Mouse (Mus musculus): ENCODE data around the gene Atp1a2.

Atp1a2 gene

GRCm38 (mm10) chr1:172297611-172298537 lies at the start of gene Atp1a2:
Atp1a2 (minus strand) TSS chr1:172298064.
- DNase-seq (ENCODE audit: extremely low spot score, low read depth, low spot score): no peak

- DNase-seq (ENCODE audit: extremely low spot score, low read depth, low spot score): no peak
Measured at GRCm38 (mm10) chr1:172347382-172347781, 49.5 kb upstream of the Atp1a2 start.

GRCm38 (mm10) chr1:172346707-172347106 lies 48.8 kb upstream of the Atp1a2 start:
- no peak for DNase-seq (ENCODE audit: extremely low spot score, low read depth, low spot score)

GRCm38 (mm10) chr1:172344820-172345219 lies 47.0 kb upstream of the Atp1a2 start:
- DNase-seq (ENCODE audit: extremely low spot score, low read depth, low spot score): no peak

- no peak for DNase-seq (ENCODE audit: extremely low spot score, low read depth, low spot score)
Measured at GRCm38 (mm10) chr1:172343914-172344313, 46.0 kb upstream of the Atp1a2 start.

- DNase-seq (ENCODE audit: extremely low spot score, low read depth, low spot score): no peak
Measured at GRCm38 (mm10) chr1:172342729-172343128, 44.9 kb upstream of the Atp1a2 start.

GRCm38 (mm10) chr1:172341386-172341785 lies 43.5 kb upstream of the Atp1a2 start:
- no peak for DNase-seq (ENCODE audit: extremely low spot score, low read depth, low spot score)

GRCm38 (mm10) chr1:172340729-172341321 lies 43.0 kb upstream of the Atp1a2 start, which contains the start of gene Kcnj10:
Kcnj10 (plus strand) TSS chr1:172341210.
- no peak for DNase-seq (ENCODE audit: extremely low spot score, low read depth, low spot score)

- no peak for DNase-seq (ENCODE audit: extremely low spot score, low read depth, low spot score)
Measured at GRCm38 (mm10) chr1:172337411-172338185, 39.7 kb upstream of the Atp1a2 start.

- DNase-seq (ENCODE audit: extremely low spot score, low read depth, low spot score): no peak
Measured at GRCm38 (mm10) chr1:172335804-172336203, 37.9 kb upstream of the Atp1a2 start.

GRCm38 (mm10) chr1:172333512-172333911 lies 35.6 kb upstream of the Atp1a2 start:
- no peak for DNase-seq (ENCODE audit: extremely low spot score, low read depth, low spot score)

GRCm38 (mm10) chr1:172332925-172333324 lies 35.1 kb upstream of the Atp1a2 start:
- DNase-seq (ENCODE audit: extremely low spot score, low read depth, low spot score): no peak

GRCm38 (mm10) chr1:172331422-172331947 lies 33.6 kb upstream of the Atp1a2 start:
- DNase-seq (ENCODE audit: extremely low spot score, low read depth, low spot score): no peak

GRCm38 (mm10) chr1:172329616-172330015 lies 31.8 kb upstream of the Atp1a2 start:
- DNase-seq (ENCODE audit: extremely low spot score, low read depth, low spot score): no peak

GRCm38 (mm10) chr1:172329131-172329530 lies 31.3 kb upstream of the Atp1a2 start, which contains the start of gene Kcnj9:
Kcnj9 (minus strand) TSS chr1:172329318.
- no peak for DNase-seq (ENCODE audit: extremely low spot score, low read depth, low spot score)

- DNase-seq (ENCODE audit: extremely low spot score, low read depth, low spot score): no peak
Measured at GRCm38 (mm10) chr1:172328461-172328860, 30.6 kb upstream of the Atp1a2 start.

GRCm38 (mm10) chr1:172328041-172328440 lies 30.2 kb upstream of the Atp1a2 start:
- DNase-seq (ENCODE audit: extremely low spot score, low read depth, low spot score): no peak

GRCm38 (mm10) chr1:172327206-172328001 lies 29.5 kb upstream of the Atp1a2 start:
- DNase-seq (ENCODE audit: extremely low spot score, low read depth, low spot score): no peak

GRCm38 (mm10) chr1:172326684-172327083 lies 28.8 kb upstream of the Atp1a2 start:
- no peak for DNase-seq (ENCODE audit: extremely low spot score, low read depth, low spot score)

All from hindlimb bud, embryonic 11.5 days (tissue).